Mouse (Mus musculus): Measurements from ENCODE around the gene Spata46. TPM values are rescaled to one million over a fixed set of nuclear protein-coding genes. Genes with fewer than 3 reads are reported as not detected.

Gene Spata46
- 2.0 and 2.2 TPM in 2 replicates for polyA plus RNA-seq (2016; fragmentation: Nextera tagmentation; extraction: Ambion mirVana)

DNA sequence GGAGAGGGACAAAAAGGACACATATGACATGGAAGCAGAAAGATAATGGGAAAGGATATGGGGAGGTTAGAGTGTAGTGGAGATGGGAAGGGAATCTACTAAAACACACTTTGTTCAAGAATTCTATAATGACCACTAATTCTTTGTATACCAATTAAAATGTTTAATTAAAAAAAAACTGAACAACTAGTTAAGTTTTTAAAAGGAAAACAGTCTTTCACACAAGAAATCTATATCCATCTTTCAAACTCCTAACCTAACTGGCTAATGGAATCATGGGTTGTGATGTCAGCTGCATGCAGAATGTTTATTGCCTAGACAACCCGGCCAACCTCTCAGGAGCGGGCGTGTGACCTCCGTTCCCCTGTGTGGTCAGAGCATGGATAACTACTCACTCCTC lies at the start of gene Spata46:
TSS of gene Spata46 (plus strand) at position 301 of the 400 bp plus-strand sequence.
- WGBS = 86% methylated on average over 4 of the region's 4 CpGs
- Histone ChIP-seq H3K4me1 (no peaks in the 10 kb centered on the region), H3K9me3 (no peaks in the 10 kb centered on the region), H3K27me3 (replicated peaks) (no peaks in the 10 kb centered on the region), H3K9ac (no peak within 1 kb of the TSS), H3K4me2 (replicated peaks) (no peak within 1 kb of the TSS), H3K27ac (no peak within 1 kb of the TSS), H3K4me3 (no peak within 1 kb of the TSS), H3K36me3 (no peaks in the 10 kb centered on the region)
- no peak for ATAC-seq (ENCODE audit: low FRiP score, low read depth)

DNA sequence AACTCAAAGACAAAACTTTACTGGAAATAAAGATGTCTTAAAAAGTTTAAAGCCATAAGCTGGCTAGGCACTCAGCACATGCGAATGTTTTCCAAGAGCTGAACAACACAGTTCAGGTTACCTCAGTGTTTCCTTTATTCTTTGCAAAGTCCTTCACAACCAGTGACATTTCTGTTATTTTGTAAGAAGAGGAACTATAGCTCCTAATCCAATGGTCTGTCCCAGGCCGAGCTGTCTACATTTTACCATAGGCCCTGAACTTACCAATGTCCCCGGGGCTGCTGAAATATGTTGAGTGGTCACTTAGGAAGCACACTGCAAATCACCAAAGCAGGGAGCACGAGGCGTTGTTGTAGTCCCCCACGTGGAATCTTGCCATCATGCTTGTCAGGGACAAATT lies 38.3 kb upstream of the Spata46 start:
- H3K36me3 ChIP-seq = no peaks in the 10 kb centered on the region
- no peaks in the 10 kb centered on the region for H3K4me1 ChIP-seq
- WGBS = 87% methylated on average over 6 of the region's 6 CpGs
- no peak overlapping the region for H3K9ac ChIP-seq
- H3K4me3 ChIP-seq = no peak overlapping the region
- H3K27me3 ChIP-seq (replicated peaks) = no peaks in the 10 kb centered on the region
- no peak for ATAC-seq (ENCODE audit: low FRiP score, low read depth)
- no peak overlapping the region for H3K27ac ChIP-seq
- peaks cover 7% of the 10 kb centered on the region; the same call in 1 of the 2 replicates for H3K9me3 ChIP-seq
- H3K4me2 ChIP-seq (replicated peaks) = no peak overlapping the region

DNA sequence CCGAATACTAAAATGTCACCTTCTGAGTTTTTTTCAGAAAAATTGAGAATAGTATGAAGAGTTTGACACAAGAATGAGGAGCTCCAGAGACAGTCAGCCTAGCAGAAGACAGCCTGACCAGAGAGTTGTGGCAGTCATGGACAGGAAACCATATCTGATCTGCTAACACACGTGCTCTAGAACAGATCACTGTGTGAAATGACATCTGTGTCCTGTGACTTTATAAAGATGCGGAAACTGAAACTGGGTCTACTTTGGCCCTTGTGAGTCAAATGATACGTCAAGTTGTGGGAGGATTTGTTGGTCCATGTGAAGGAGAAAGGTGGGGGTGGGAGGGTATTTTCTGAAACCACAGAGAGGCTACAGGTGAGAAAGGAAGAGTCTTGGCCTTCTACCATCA lies 37.9 kb upstream of the Spata46 start:
- WGBS = 92% methylated on average over 4 of the region's 4 CpGs
- Histone ChIP-seq H3K36me3 (no peaks in the 10 kb centered on the region), H3K4me1 (no peaks in the 10 kb centered on the region), H3K4me3 (no peak overlapping the region), H3K27me3 (replicated peaks) (no peaks in the 10 kb centered on the region), H3K9me3 (peaks cover 7% of the 10 kb centered on the region; the same call in 1 of the 2 replicates), H3K9ac (no peak overlapping the region), H3K27ac (no peak overlapping the region), H3K4me2 (replicated peaks) (no peak overlapping the region)
- no peak for ATAC-seq (ENCODE audit: low FRiP score, low read depth)

DNA sequence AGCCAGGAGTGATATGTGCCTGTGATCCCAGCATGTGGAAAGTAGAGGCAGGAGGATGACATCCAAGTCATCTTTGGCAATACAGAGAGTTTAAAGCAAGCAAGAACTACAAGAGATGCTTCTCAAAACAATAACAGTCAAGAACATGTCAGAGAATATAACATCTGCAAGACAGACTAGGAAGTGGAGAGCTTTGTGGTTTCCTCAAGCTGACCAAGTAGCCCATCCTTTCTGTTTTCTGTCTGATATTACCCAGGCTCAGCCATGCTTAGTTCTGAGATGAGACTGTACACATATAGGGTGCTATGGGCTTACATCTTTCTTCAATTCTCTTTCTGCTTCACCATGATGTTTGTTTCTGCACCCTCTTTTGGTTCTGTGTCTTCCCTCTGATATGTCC lies 35.4 kb upstream of the Spata46 start:
- Histone ChIP-seq H3K36me3 (no peaks in the 10 kb centered on the region), H3K4me1 (no peaks in the 10 kb centered on the region), H3K27me3 (replicated peaks) (no peaks in the 10 kb centered on the region), H3K27ac (no peak overlapping the region), H3K4me3 (no peak overlapping the region), H3K9me3 (no peaks in the 10 kb centered on the region), H3K4me2 (replicated peaks) (no peak overlapping the region), H3K9ac (no peak overlapping the region)
- no peak for ATAC-seq (ENCODE audit: low FRiP score, low read depth)

DNA sequence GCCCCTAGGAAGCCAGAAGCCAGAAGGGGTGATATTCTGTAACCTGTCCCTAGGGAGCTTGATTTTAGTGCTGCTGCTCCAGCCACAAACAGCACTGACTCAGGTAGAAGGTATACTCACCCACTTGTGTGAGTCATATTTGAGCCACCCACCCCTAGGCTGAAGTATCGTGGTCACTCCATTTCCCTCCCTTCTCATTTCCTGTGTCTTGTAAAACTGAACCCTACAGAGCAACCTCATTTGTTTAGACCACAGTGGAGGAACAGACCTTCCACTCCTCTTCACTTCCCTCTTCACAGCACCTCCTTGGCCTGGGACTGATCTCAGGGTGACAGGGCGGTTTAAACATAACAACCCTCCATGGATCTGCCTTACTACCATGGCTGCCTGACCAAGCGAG lies 31.6 kb upstream of the Spata46 start, which contains the start of gene Sh2d1b1:
TSS of gene Sh2d1b1 (plus strand) at position 305 of the 400 bp plus-strand sequence.
- H3K27ac ChIP-seq = no peak within 1 kb of the TSS
- no peak for ATAC-seq (ENCODE audit: low FRiP score, low read depth)
- no peak within 1 kb of the TSS for H3K9ac ChIP-seq
- no peak within 1 kb of the TSS for H3K4me3 ChIP-seq
- H3K9me3 ChIP-seq = no peaks in the 10 kb centered on the region
- no peaks in the 10 kb centered on the region for H3K27me3 ChIP-seq (replicated peaks)
- 91% methylated on average over 3 of the region's 3 CpGs for WGBS
- H3K36me3 ChIP-seq = no peaks in the 10 kb centered on the region
- no peak within 1 kb of the TSS for H3K4me2 ChIP-seq (replicated peaks)
- no peaks in the 10 kb centered on the region for H3K4me1 ChIP-seq

DNA sequence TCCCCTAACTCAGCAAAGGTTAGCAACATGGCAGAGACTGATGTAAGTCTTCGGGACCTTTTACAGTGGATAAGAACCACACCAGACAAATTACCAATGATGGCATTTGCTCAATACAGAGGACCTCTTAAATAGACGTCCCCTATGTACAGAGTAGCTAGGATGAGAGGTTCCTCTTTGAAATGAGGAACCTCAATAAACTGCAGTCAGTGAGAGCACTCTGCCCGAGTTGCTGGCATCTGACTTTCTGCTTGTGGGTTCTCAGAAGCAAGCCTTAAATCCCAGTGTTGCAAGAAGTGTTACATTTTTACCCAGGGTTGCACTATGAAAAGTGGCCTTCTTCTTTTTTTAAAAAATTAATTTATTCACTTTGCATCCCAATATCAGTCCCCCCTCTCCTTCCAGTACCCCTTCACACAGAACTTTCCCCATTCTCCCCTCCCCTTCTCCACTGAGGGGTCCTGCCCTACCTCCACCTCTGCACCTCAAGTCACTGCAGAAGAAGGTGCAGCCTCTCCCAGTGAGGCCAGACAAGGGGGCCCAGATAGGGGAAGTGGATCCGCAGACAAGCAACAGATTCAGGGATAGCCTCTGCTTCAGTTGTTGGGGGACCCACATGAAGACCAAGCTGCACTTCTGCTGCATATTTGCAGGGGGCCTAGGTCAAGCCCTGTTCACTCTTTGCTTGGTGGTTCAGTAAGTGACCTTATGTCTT lies 26.0 kb upstream of the Spata46 start:
- Histone ChIP-seq H3K9ac (no peak overlapping the region), H3K27me3 (replicated peaks) (no peaks in the 10 kb centered on the region), H3K9me3 (no peaks in the 10 kb centered on the region), H3K4me2 (replicated peaks) (no peak overlapping the region), H3K27ac (no peak overlapping the region), H3K4me3 (no peak overlapping the region), H3K4me1 (no peaks in the 10 kb centered on the region), H3K36me3 (no peaks in the 10 kb centered on the region)
- no peak for ATAC-seq (ENCODE audit: low FRiP score, low read depth)
- 72% methylated on average over 4 of the region's 4 CpGs for WGBS

DNA sequence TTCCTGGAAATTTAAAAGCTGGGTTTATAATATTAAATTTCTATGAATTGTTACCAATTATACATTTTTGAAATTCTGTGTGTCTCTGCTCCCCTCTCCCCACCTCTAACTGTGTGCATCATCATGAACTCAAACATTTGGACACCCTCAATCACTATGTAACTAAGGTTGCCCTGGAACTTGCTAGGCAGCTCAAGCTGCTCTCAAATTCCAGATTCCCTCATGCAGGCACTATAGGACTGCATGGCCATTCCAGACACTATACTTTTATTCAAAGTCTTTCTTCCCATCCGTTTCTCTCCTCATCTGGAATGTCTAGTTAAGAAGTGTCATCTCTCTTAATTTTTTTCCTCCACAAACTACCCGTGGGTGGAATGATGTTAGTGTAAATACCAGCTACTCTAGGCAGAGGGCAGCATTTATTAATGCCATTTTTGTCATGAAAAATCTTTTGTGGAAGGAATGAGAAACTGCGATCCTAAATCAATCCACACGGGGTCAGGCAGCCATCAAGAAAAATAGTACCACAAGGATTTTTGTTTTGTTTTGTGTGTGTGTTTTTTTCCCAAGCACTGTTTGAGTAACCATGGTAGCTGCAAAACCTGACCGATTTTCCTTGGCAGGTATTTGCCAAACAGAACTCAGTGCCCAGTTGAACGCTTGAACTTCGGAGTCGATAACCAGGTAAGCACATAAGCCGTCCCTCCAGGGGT lies 16.2 kb upstream of the Spata46 start:
- Histone ChIP-seq H3K9me3 (no peaks in the 10 kb centered on the region), H3K4me2 (replicated peaks) (no peak overlapping the region), H3K9ac (no peak overlapping the region), H3K27me3 (replicated peaks) (no peaks in the 10 kb centered on the region), H3K27ac (no peak overlapping the region), H3K36me3 (no peaks in the 10 kb centered on the region), H3K4me1 (0 out of 2 replicates have a peak, but pooled peaks cover 3% of the 10 kb centered on the region), H3K4me3 (no peak overlapping the region)
- ATAC-seq (ENCODE audit: low FRiP score, low read depth) = no peak
- WGBS = 50% methylated on average over 9 of the region's 9 CpGs

DNA sequence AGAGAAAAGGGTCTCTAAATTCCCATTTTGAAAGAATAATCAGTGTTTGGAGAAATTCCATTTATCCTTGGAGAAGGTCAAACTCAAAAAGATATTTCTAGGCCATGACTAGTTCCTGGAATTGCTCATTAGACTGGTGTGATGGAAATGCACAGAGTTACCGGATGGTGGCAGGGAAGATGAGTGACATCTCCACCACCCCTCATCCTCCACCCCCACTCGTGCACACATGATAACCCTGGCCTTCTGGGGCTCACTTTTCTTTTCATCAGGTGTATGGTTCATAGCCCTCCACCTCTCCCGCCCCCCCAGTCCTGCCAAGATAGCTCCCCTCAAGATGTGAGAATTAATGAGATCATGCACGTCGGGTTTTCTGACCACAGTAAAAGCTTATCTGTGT lies 15.3 kb upstream of the Spata46 start:
- ATAC-seq (ENCODE audit: low FRiP score, low read depth) = no peak

DNA sequence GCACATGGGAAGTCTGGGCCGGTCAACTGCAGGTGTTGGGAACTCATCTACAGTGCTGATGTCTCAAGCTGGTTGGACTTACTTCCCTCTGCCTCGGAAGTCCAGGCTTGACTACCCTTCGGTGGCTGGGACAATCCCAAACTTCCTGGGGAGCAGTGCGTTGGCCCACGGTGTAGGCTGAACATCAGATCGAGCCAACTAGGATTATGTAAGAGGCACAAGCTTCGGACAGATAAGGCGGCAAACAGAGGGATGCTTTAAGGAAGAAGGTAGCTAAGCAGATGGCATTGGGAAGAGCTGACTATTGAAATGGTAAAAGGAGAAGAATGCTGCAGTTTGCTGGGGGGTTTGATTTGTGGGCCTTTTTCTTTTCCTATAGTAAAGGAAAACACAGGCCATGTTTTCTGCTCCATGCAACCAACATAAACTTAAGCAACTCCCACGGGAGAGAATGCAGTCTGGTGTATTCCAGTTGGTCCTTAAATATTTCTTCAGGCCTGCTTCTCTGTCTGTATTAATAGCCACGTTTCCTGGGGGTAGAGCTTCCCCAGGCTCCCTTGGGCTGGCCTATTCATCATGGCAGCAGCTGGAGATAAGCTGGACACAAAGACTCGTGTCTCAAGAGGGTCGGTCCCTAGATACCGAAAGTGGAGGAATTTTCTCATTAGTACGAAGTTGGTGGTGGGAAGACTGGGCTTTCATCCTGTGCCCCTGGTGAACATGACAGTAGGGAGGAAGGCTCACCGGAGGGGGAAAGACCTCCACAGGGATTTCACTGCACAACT lies 13.6 kb upstream of the Spata46 start:
- no peak overlapping the region for H3K27ac ChIP-seq
- no peaks in the 10 kb centered on the region for H3K27me3 ChIP-seq (replicated peaks)
- no peaks in the 10 kb centered on the region for H3K9me3 ChIP-seq
- no peaks in the 10 kb centered on the region for H3K36me3 ChIP-seq
- 72% methylated on average over 15 of the region's 15 CpGs for WGBS
- H3K4me2 ChIP-seq (replicated peaks) = no peak overlapping the region
- H3K4me3 ChIP-seq = no peak overlapping the region
- no peak for ATAC-seq (ENCODE audit: low FRiP score, low read depth)
- H3K4me1 ChIP-seq = 0 out of 2 replicates have a peak, but pooled peaks cover 3% of the 10 kb centered on the region
- no peak overlapping the region for H3K9ac ChIP-seq

More for the DNA sequence above, 15.3 kb upstream of the Spata46 start:
- Histone ChIP-seq H3K9me3 (no peaks in the 10 kb centered on the region), H3K27me3 (replicated peaks) (no peaks in the 10 kb centered on the region), H3K4me1 (0 out of 2 replicates have a peak, but pooled peaks cover 3% of the 10 kb centered on the region), H3K36me3 (no peaks in the 10 kb centered on the region), H3K27ac (no peak overlapping the region), H3K9ac (no peak overlapping the region), H3K4me3 (no peak overlapping the region), H3K4me2 (replicated peaks) (no peak overlapping the region)
- 90% methylated on average over 5 of the region's 5 CpGs for WGBS

DNA sequence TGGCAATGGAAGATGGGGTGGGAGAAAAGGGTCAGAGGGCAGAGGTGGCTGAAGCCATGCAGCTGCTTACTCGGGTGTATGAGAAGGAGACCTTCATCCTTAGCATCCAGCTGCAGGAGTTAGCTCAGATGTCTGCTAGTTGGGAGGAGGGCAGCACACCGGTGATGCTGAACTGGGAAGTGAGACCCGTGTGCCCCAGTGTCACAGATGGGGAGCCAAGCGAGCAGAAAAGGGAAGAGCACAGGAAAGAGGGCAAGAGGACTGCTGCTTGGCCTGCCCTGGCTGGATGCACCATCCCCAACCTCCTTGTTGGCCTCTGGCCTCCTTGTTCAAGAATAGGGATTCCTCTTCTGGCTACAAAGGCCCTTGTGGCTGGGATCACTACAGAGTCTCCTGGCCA lies 9.1 kb upstream of the Spata46 start:
- Histone ChIP-seq H3K27ac (no peak overlapping the region), H3K4me2 (replicated peaks) (no peak overlapping the region), H3K9ac (no peak overlapping the region), H3K9me3 (no peaks in the 10 kb centered on the region), H3K4me1 (no peaks in the 10 kb centered on the region), H3K4me3 (no peak overlapping the region), H3K36me3 (0 out of 2 replicates have a peak, but pooled peaks cover 3% of the 10 kb centered on the region), H3K27me3 (replicated peaks) (no peaks in the 10 kb centered on the region)
- WGBS = 90% methylated on average over 4 of the region's 4 CpGs
- ATAC-seq (ENCODE audit: low FRiP score, low read depth) = no peak

DNA sequence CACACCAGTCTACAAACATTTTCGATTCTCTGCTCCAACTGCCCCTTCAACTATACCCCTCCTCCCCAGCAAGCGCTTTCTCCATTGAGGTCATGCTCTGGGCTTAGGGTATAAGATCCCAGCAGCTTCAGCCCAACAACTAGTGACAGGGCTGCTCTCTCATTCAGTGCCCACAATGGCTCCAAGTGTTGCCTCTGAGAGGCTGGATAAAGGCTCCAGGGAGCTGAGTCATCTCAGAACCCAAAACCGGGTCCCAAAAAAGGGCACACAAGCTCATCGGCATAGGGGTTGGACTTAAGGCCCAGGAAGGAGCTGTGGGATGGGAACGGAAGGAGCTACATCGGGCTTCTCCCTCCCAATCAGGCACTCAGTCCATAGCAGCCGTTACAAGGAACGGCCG lies 6.9 kb upstream of the Spata46 start:
- no peak overlapping the region for H3K27ac ChIP-seq
- no peak for ATAC-seq (ENCODE audit: low FRiP score, low read depth)
- 95% methylated on average over 9 of the region's 9 CpGs for WGBS
- no peak overlapping the region for H3K4me2 ChIP-seq (replicated peaks)
- H3K9me3 ChIP-seq = no peaks in the 10 kb centered on the region
- no peaks in the 10 kb centered on the region for H3K4me1 ChIP-seq
- 0 out of 2 replicates have a peak, but pooled peaks cover 3% of the 10 kb centered on the region for H3K36me3 ChIP-seq
- H3K4me3 ChIP-seq = no peak overlapping the region
- H3K9ac ChIP-seq = no peak overlapping the region
- H3K27me3 ChIP-seq (replicated peaks) = no peaks in the 10 kb centered on the region

DNA sequence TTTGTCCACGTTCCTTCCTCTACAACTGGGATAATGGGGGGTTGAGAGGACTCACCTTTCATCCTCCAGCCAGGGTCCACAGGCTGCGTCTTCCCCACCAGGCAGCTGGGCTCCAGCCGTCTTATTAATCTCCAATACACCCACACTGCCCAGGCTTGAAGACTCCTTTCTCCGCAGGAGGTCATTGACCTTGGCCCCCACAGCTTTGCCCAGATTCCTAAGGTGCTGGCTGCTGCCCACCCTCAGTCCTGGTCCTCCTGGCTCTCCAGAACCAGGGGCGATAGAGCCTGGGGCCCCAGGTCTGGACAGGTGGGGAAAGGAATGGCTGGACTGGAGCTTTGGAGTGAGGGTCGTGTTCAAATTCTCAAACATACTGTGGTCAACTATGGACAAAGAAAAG lies 6.1 kb upstream of the Spata46 start:
- Histone ChIP-seq H3K9ac (no peak overlapping the region), H3K9me3 (no peaks in the 10 kb centered on the region), H3K36me3 (0 out of 2 replicates have a peak, but pooled peaks cover 3% of the 10 kb centered on the region), H3K4me1 (no peaks in the 10 kb centered on the region), H3K4me2 (replicated peaks) (no peak overlapping the region), H3K27me3 (replicated peaks) (no peaks in the 10 kb centered on the region), H3K27ac (no peak overlapping the region), H3K4me3 (no peak overlapping the region)
- no peak for ATAC-seq (ENCODE audit: low FRiP score, low read depth)
- 77% methylated on average over 6 of the region's 6 CpGs for WGBS
